Mouse (Mus musculus): ENCODE data around the gene Togaram2. TPM values are rescaled to one million over a fixed set of nuclear protein-coding genes. Genes with fewer than 3 reads are reported as not detected.
A peak's percentile ranks its signal among the peaks of the same experiment; 100 is the strongest.

The Togaram2 gene
- total and polyA plus RNA-seq, 2 experiments from 2014 or later, result 1.0 to 1.2 TPM

DNA sequence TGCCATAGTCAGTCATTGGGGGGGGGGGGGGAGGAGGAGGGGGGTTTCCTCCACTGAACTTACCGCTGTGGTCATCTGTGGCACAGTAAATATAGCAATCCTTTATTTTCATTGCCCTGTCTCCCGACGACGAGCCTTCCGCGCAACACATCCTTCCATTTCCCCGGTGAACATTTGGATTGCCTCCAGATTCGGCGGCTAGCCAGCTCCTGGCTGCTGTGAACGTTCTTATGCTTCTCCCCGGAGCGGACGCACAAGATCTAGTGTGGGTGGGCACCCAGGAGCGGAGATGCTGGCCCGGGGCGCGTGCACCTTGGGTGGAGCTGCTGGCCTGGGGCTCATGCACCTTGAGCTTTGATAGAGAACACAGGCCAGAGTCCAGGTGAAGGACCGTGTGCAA, 1.8 kb downstream of the Togaram2 start:
- Histone ChIP-seq H3K4me1 (ENCODE audit: insufficient read depth, low read length) (peaks cover 5% of the 10 kb centered on the region; the same call in 1 of the 2 replicates), H3K27me3 (ENCODE audit: insufficient read depth, low read length) (no peaks in the 10 kb centered on the region), H3K9ac (replicated peaks; ENCODE audit: low read length) (no peak overlapping the region), H3K27ac (no peak overlapping the region), H3K9me3 (ENCODE audit: low read length) (no peaks in the 10 kb centered on the region), H3K4me3 (ENCODE audit: low read length) (no peak overlapping the region), H3K4me2 (ENCODE audit: low read depth, low read length) (peak overlapping the region; percentile 33; the same call in 1 of the 2 replicates), H3K36me3 (ENCODE audit: insufficient read depth, low read length) (no peaks in the 10 kb centered on the region)
- WGBS, result 45% methylated on average over 18 of the region's 18 CpGs
- ATAC-seq, result no peak
- peak; percentile 50 for DNase-seq (ENCODE audit: low spot score)
- TF ChIP-seq CTCF (IDR thresholded peaks at IDR 0.05; ENCODE audit: low read depth), result no peak

DNA sequence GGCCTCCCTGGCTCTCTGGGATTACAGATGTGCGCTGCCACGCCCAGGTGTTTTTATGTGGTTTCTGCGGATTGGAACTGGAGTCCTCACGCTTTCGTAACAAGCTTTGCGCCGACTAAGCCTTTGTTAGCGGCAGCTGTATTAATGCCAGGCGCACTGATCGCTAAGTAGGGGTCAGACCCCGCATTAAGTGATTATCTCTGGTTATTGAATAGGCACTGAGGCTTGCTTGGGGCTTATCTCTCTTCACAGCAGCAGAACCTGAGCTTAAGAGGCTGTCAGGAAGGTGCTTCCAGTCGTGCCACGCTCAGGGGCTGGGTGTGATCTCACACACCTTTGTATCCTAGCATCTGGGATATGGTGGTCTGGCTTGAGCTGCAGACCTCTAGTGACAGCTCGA, 8.6 kb downstream of the Togaram2 start:
- no peak for TF ChIP-seq CTCF (IDR thresholded peaks at IDR 0.05; ENCODE audit: low read depth)
- H3K4me2 ChIP-seq (ENCODE audit: low read depth, low read length), result no peak overlapping the region
- no peaks in the 10 kb centered on the region for H3K36me3 ChIP-seq (ENCODE audit: insufficient read depth, low read length)
- ATAC-seq (no peak), DNase-seq (ENCODE audit: low spot score) (no peak)
- 85% methylated on average over 14 of the region's 14 CpGs for WGBS
- no peaks in the 10 kb centered on the region for H3K4me1 ChIP-seq (ENCODE audit: insufficient read depth, low read length)
- H3K4me3 ChIP-seq (ENCODE audit: low read length), result no peak overlapping the region
- no peaks in the 10 kb centered on the region for H3K9me3 ChIP-seq (ENCODE audit: low read length)
- H3K27ac ChIP-seq, result no peak overlapping the region
- H3K9ac ChIP-seq (replicated peaks; ENCODE audit: low read length), result no peak overlapping the region
- H3K27me3 ChIP-seq (ENCODE audit: insufficient read depth, low read length), result no peaks in the 10 kb centered on the region

DNA sequence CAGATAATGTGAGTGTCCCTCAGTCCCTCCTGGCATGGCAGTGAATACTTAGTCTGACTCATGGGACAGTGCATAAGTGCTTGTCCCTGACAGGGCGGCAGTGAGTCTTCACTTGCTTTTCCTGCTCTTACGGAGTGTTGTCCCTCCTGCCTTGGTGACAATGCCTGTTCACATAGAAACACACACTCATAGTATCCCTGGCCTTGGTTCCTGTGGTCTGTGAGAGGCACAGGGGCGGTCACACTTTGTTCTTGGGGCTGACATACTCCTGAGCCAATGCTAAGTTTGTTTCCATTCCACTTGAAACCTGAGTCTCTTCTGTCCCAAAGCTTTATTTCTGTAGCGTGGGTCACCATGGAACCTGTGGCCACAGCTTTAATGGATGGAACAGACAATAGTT, 9.3 kb downstream of the Togaram2 start:
- Histone ChIP-seq H3K27ac (no peak overlapping the region), H3K4me2 (ENCODE audit: low read depth, low read length) (no peak overlapping the region), H3K9me3 (ENCODE audit: low read length) (no peaks in the 10 kb centered on the region), H3K9ac (replicated peaks; ENCODE audit: low read length) (no peak overlapping the region), H3K4me1 (ENCODE audit: insufficient read depth, low read length) (no peaks in the 10 kb centered on the region), H3K4me3 (ENCODE audit: low read length) (no peak overlapping the region), H3K36me3 (ENCODE audit: insufficient read depth, low read length) (no peaks in the 10 kb centered on the region), H3K27me3 (ENCODE audit: insufficient read depth, low read length) (no peaks in the 10 kb centered on the region)
- DNase-seq (ENCODE audit: low spot score), result no peak
- no peak for ATAC-seq
- 91% methylated on average over 4 of the region's 4 CpGs for WGBS
- TF ChIP-seq CTCF (IDR thresholded peaks at IDR 0.05; ENCODE audit: low read depth), result no peak

DNA sequence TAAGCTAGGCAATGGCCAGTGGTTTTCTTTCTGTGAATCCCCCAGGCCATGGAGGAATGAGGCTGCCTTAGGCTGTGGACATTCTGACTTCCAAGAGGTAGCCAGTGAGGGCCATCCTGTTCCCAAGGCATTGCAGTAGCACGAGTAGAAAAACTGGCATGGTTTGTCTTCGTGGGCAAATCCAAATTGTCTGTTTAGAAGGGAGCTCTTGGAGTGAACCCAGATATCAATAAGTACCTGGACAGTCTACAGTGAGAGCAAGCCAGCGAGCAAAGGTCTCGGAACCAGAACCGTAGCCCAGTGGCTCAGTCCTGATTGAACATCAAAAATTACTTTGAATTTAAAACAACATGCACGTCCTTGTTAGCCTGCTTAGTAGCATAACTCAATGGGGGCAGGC, 10.2 kb downstream of the Togaram2 start:
- no peak for DNase-seq (ENCODE audit: low spot score)
- H3K36me3 ChIP-seq (ENCODE audit: insufficient read depth, low read length), result no peaks in the 10 kb centered on the region
- H3K4me3 ChIP-seq (ENCODE audit: low read length), result no peak overlapping the region
- WGBS, result 85% methylated on average over 6 of the region's 6 CpGs
- H3K4me1 ChIP-seq (ENCODE audit: insufficient read depth, low read length), result no peaks in the 10 kb centered on the region
- H3K27ac ChIP-seq, result no peak overlapping the region
- no peak for ATAC-seq
- H3K27me3 ChIP-seq (ENCODE audit: insufficient read depth, low read length), result no peaks in the 10 kb centered on the region
- no peak for TF ChIP-seq CTCF (IDR thresholded peaks at IDR 0.05; ENCODE audit: low read depth)
- H3K9me3 ChIP-seq (ENCODE audit: low read length), result no peaks in the 10 kb centered on the region
- H3K9ac ChIP-seq (replicated peaks; ENCODE audit: low read length), result no peak overlapping the region
- H3K4me2 ChIP-seq (ENCODE audit: low read depth, low read length), result no peak overlapping the region

- ATAC-seq (no peak), DNase-seq (ENCODE audit: low spot score) (no peak)
- no peak for TF ChIP-seq CTCF (IDR thresholded peaks at IDR 0.05; ENCODE audit: low read depth)
- H3K9me3 ChIP-seq (ENCODE audit: low read length), result 0 out of 2 replicates have a peak, but pooled peaks cover 3% of the 10 kb centered on the region
- no peak overlapping the region for H3K4me2 ChIP-seq (ENCODE audit: low read depth, low read length)
- H3K9ac ChIP-seq (replicated peaks; ENCODE audit: low read length), result no peak overlapping the region
- H3K27ac ChIP-seq, result no peak overlapping the region
- no peaks in the 10 kb centered on the region for H3K4me1 ChIP-seq (ENCODE audit: insufficient read depth, low read length)
- H3K27me3 ChIP-seq (ENCODE audit: insufficient read depth, low read length), result no peaks in the 10 kb centered on the region
- 31% methylated on average over 5 of the region's 5 CpGs for WGBS
- H3K4me3 ChIP-seq (ENCODE audit: low read length), result no peak overlapping the region
- no peaks in the 10 kb centered on the region for H3K36me3 ChIP-seq (ENCODE audit: insufficient read depth, low read length)
Measured at GRCm38 (mm10) chr17:71684103-71684608, 11.1 kb downstream of the Togaram2 start.

GRCm38 (mm10) chr17:71687436-71687835, 14.4 kb downstream of the Togaram2 start:
- Histone ChIP-seq H3K9ac (replicated peaks; ENCODE audit: low read length) (no peak overlapping the region), H3K36me3 (ENCODE audit: insufficient read depth, low read length) (no peaks in the 10 kb centered on the region), H3K27me3 (ENCODE audit: insufficient read depth, low read length) (no peaks in the 10 kb centered on the region), H3K4me1 (ENCODE audit: insufficient read depth, low read length) (peaks cover 6% of the 10 kb centered on the region), H3K4me3 (ENCODE audit: low read length) (no peak overlapping the region), H3K27ac (no peak overlapping the region), H3K9me3 (ENCODE audit: low read length) (0 out of 2 replicates have a peak, but pooled peaks cover 3% of the 10 kb centered on the region), H3K4me2 (ENCODE audit: low read depth, low read length) (no peak overlapping the region)
- WGBS, result 74% methylated on average over 9 of the region's 9 CpGs
- ATAC-seq, result no peak
- no peak for TF ChIP-seq CTCF (IDR thresholded peaks at IDR 0.05; ENCODE audit: low read depth)
- no peak for DNase-seq (ENCODE audit: low spot score)

DNA sequence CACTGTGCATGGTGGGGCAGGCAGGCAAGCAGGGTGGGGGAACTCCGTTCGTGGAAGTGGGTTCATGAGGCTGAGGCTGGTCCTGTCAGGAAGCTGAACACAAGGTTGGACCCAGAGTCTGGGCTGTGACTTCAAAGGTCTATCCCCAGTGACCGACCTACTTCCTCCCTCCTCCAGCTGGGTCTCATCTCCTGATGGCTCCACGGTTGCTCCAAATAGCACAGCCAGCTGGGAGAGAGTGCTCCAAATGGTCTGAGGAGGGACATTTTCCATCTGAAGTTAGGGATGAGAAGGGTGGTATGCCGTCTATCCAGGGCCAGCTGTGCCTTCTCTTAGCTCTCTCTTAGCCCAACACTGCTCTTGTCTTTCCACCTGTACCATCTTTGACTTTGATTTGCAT, 16.8 kb downstream of the Togaram2 start:
- Histone ChIP-seq H3K4me2 (ENCODE audit: low read depth, low read length) (no peak overlapping the region), H3K4me1 (ENCODE audit: insufficient read depth, low read length) (peaks cover 6% of the 10 kb centered on the region), H3K4me3 (ENCODE audit: low read length) (no peak overlapping the region), H3K9ac (replicated peaks; ENCODE audit: low read length) (no peak overlapping the region), H3K27me3 (ENCODE audit: insufficient read depth, low read length) (no peaks in the 10 kb centered on the region), H3K36me3 (ENCODE audit: insufficient read depth, low read length) (no peaks in the 10 kb centered on the region), H3K9me3 (ENCODE audit: low read length) (0 out of 2 replicates have a peak, but pooled peaks cover 3% of the 10 kb centered on the region), H3K27ac (no peak overlapping the region)
- no peak for ATAC-seq
- DNase-seq (ENCODE audit: low spot score), result no peak
- TF ChIP-seq CTCF (IDR thresholded peaks at IDR 0.05; ENCODE audit: low read depth), result no peak
- WGBS, result 91% methylated on average over 5 of the region's 5 CpGs
